Mouse (Mus musculus): Measurements from ENCODE around the gene Kalrn.

Kalrn gene

GRCm38 (mm10) chr16:33928788-33929462, 644.4 kb downstream of the Kalrn start:
- DNase-seq = peak; percentile 58 to 73

GRCm38 (mm10) chr16:33927263-33927824, 646.0 kb downstream of the Kalrn start:
- no peak for DNase-seq

- DNase-seq = no peak
These were observed 649.6 kb downstream of the Kalrn start for GRCm38 (mm10) chr16:33923758-33924157.

- DNase-seq = no peak
These were observed 650.4 kb downstream of the Kalrn start for GRCm38 (mm10) chr16:33923001-33923316.

- DNase-seq = peak; percentile 39 to 48
These were observed 651.0 kb downstream of the Kalrn start for GRCm38 (mm10) chr16:33922111-33923000.

- DNase-seq = no peak
These were observed 651.8 kb downstream of the Kalrn start for GRCm38 (mm10) chr16:33921514-33921913.
